Mouse (Mus musculus) testis, postnatal 10 days (tissue): ENCODE measurements at regions not wholly inside any gene's neighbourhood (a gene's known extent, or its start where the extent isn't known, plus 50 kb on each side); places are given as distances from the start of the nearest gene placed in this dataset.
"Not testable (repeated sequence)": the region's sequence is repeated elsewhere in the genome, so short reads cannot be mapped to it uniquely, and the experiment has no call there.

ENCODE experiments used
- DNase-seq: peaks from one replicate; pipeline ENCODE4 v3.0.0; 2021; ENCODE audit warnings: low spot score

- DNase-seq, result no peak
These were observed 53.4 kb upstream of the Castor2 start for GRCm38 (mm10) chr5:134046086-134046485.

- DNase-seq, result not testable (repeated sequence)
These were observed 56.6 kb upstream of the Castor2 start for GRCm38 (mm10) chr5:134042938-134043337.

GRCm38 (mm10) chr5:134027316-134027966, 72.1 kb upstream of the Castor2 start:
- no peak for DNase-seq

- no peak for DNase-seq
These were observed 79.7 kb upstream of the Castor2 start for GRCm38 (mm10) chr5:134019651-134020432.

GRCm38 (mm10) chr5:134014257-134015163, 85.0 kb upstream of the Castor2 start:
- DNase-seq, result peak; percentile 73

- peak; percentile 42 for DNase-seq
These were observed 86.3 kb upstream of the Castor2 start for GRCm38 (mm10) chr5:134013206-134013605.

- DNase-seq, result no peak
These were observed 89.7 kb upstream of the Castor2 start for GRCm38 (mm10) chr5:134009843-134010242.

GRCm38 (mm10) chr5:134007127-134007771, 92.3 kb upstream of the Castor2 start:
- DNase-seq, result peak; percentile 56

- DNase-seq, result peak; percentile 86
These were observed 92.9 kb upstream of the Castor2 start for GRCm38 (mm10) chr5:134006470-134007126.

- no peak for DNase-seq
These were observed 93.5 kb upstream of the Castor2 start for GRCm38 (mm10) chr5:134006001-134006400.

GRCm38 (mm10) chr5:134000100-134000499, 99.4 kb upstream of the Castor2 start:
- DNase-seq, result no peak

GRCm38 (mm10) chr5:133999698-134000097, 99.8 kb upstream of the Castor2 start:
- no peak for DNase-seq

GRCm38 (mm10) chr5:133991994-133992393, 107.5 kb upstream of the Castor2 start:
- no peak for DNase-seq

GRCm38 (mm10) chr5:133991556-133991955, 108.0 kb upstream of the Castor2 start:
- DNase-seq, result peak; percentile 49

- DNase-seq, result no peak
These were observed 116.1 kb upstream of the Castor2 start for GRCm38 (mm10) chr5:133983249-133983966.

GRCm38 (mm10) chr5:133970421-133970914, 129.0 kb upstream of the Castor2 start:
- DNase-seq, result no peak

GRCm38 (mm10) chr5:133963301-133963700, 136.2 kb upstream of the Castor2 start:
- DNase-seq, result no peak

GRCm38 (mm10) chr5:133940841-133941240, 158.7 kb upstream of the Castor2 start:
- DNase-seq, result no peak

- DNase-seq, result no peak
These were observed 159.5 kb upstream of the Castor2 start for GRCm38 (mm10) chr5:133940030-133940429.
